Mouse (Mus musculus): ENCODE results near the gene Gm47969.

Gene Gm47969

GRCm38 (mm10) chr1:83075526-83076189, 30.9 kb downstream of the Gm47969 start:
- DNase-seq (ENCODE audit: low read depth, low spot score) = no peak

- peak; percentile 60 for DNase-seq (ENCODE audit: low read depth, low spot score)
Observed at GRCm38 (mm10) chr1:83076190-83076917, 31.6 kb downstream of the Gm47969 start.

- no peak for DNase-seq (ENCODE audit: low read depth, low spot score)
Observed at GRCm38 (mm10) chr1:83077016-83077415, 32.3 kb downstream of the Gm47969 start.

- no peak for DNase-seq (ENCODE audit: low read depth, low spot score)
Observed at GRCm38 (mm10) chr1:83084790-83085189, 40.1 kb downstream of the Gm47969 start.

GRCm38 (mm10) chr1:83091268-83091667, 46.5 kb downstream of the Gm47969 start:
- DNase-seq (ENCODE audit: low read depth, low spot score) = no peak

Measured in forelimb bud, embryonic 11.5 days (tissue).